Mouse (Mus musculus) kidney, adult 2 months (tissue): ENCODE data around the gene Cenpu. TPM values are rescaled to one million over a fixed set of nuclear protein-coding genes. Genes with fewer than 3 reads are reported as not detected.

Source experiments
- DNase-seq: peaks from one replicate; pipeline ENCODE4 v3.0.0; 2021
- H3K27ac ChIP-seq: fragments of 200-500 bp; 2 replicates; pipeline ENCODE4 v1.5.1; 2012; ENCODE audit warnings: low read depth, low read length, control low read depth, inconsistent platforms; ENCODE audit not compliant: insufficient read depth
- H3K27me3 ChIP-seq: fragments of 200-500 bp; replicated peaks from 2 replicates; pipeline ENCODE4 v1.6.1; 2012; ENCODE audit warnings: mild to moderate bottlenecking, moderate library complexity, low read length, inconsistent platforms; ENCODE audit not compliant: control insufficient read depth, insufficient read depth
- H3K36me3 ChIP-seq: fragments of 200-500 bp; 2 replicates; pipeline ENCODE4 v1.6.1; 2012; ENCODE audit warnings: mild to moderate bottlenecking, moderate library complexity, low read length, inconsistent platforms; ENCODE audit not compliant: control insufficient read depth, insufficient read depth
- H3K4me1 ChIP-seq: fragments of 200-500 bp; 2 replicates; pipeline ENCODE4 v1.6.1; 2011; ENCODE audit warnings: low read length; ENCODE audit not compliant: control insufficient read depth, insufficient read depth
- H3K4me3 ChIP-seq: fragments of 200-500 bp; 2 replicates; pipeline ENCODE4 v1.5.1; 2011; ENCODE audit warnings: mild to moderate bottlenecking, low read depth, low read length, control low read depth; ENCODE audit not compliant: insufficient read depth
- CTCF ChIP-seq: fragments of 200-500 bp; conservative IDR thresholded peaks from 2 replicates; pipeline ENCODE4 v1.5.1; 2011; ENCODE audit warnings: low read depth, mild to moderate bottlenecking, control low read depth, low read length, moderate library complexity, mixed read lengths; ENCODE audit not compliant: insufficient read depth, insufficient read length
- POLR2A ChIP-seq: fragments of 200-500 bp; IDR thresholded peaks from one replicate; pipeline ENCODE4 v1.6.1; 2011; ENCODE audit warnings: low read depth, low read length, control low read depth
- WGBS: fragments of 180-500 bp; shearing (Covaris S2); methylation state at CpG from one replicate; pipeline ENCODE4 v1.1.7; 2018; 5-methylcytosine and 5-hydroxymethylcytosine counted together
- polyA plus RNA-seq: library from polyadenylated mRNA; depleted of rRNA; stranded (reverse); fragments of >200 nt; gene quantifications from 2 replicates; pipeline ENCODE4 v1.2.3, GENCODE M21; 2012; rRNA removed

The Cenpu gene
- 0.33 and 0.67 TPM in 2 replicates for polyA plus RNA-seq

GRCm38 (mm10) chr8:46551615-46552440 is at the start of gene Cenpu:
TSS of gene Cenpu (plus strand) at chr8:46552028.
- Histone ChIP-seq H3K4me3 (peak within 1 kb of the TSS; percentile 66), H3K27ac (peak within 1 kb of the TSS; percentile 61; the same call in 1 of the 2 replicates)

GRCm38 (mm10) chr8:46502333-46503071 is 49.3 kb upstream of the Cenpu start:
- no peaks in the 10 kb centered on the region for H3K27me3 ChIP-seq
- H3K4me1 ChIP-seq, result peaks cover 35% of the 10 kb centered on the region
- peak; percentile 44 for DNase-seq
- H3K4me3 ChIP-seq, result peak overlapping the region; percentile 6
- H3K36me3 ChIP-seq, result no peaks in the 10 kb centered on the region; the same call in 1 of the 2 replicates
- TF ChIP-seq POLR2A (no peak), CTCF (no peak)
- 33% methylated on average over 19 of the region's 19 CpGs for WGBS
- H3K27ac ChIP-seq, result no peak overlapping the region

More at GRCm38 (mm10) chr8:46551615-46552440, at the start of gene Cenpu:
- under 1% methylated on average over 50 of the region's 50 CpGs for WGBS
- no peaks in the 10 kb centered on the region for H3K27me3 ChIP-seq
- peak; percentile 100 for DNase-seq
- TF ChIP-seq POLR2A (no peak), CTCF (no peak)
- H3K4me1 ChIP-seq, result peaks cover 6% of the 10 kb centered on the region; the same call in 1 of the 2 replicates
- no peaks in the 10 kb centered on the region for H3K36me3 ChIP-seq

- Histone ChIP-seq H3K4me3 (0 out of 2 replicates have a peak overlapping the region, but pooled peaks have one; percentile 6), H3K27me3 (no peaks in the 10 kb centered on the region), H3K36me3 (no peaks in the 10 kb centered on the region; the same call in 1 of the 2 replicates), H3K4me1 (peaks cover 34% of the 10 kb centered on the region), H3K27ac (no peak overlapping the region)
- WGBS, result 53% methylated on average over 12 of the region's 12 CpGs
- DNase-seq, result no peak
- TF ChIP-seq POLR2A, result no peak
- TF ChIP-seq CTCF, result no peak
These were observed 48.6 kb upstream of the Cenpu start for GRCm38 (mm10) chr8:46503072-46503695.

- H3K27ac ChIP-seq, result peak overlapping the region; percentile 21; the same call in 1 of the 2 replicates
- H3K4me3 ChIP-seq, result no peak overlapping the region
- WGBS, result 25% methylated on average over 3 of the region's 3 CpGs
- no peaks in the 10 kb centered on the region for H3K27me3 ChIP-seq
- no peak for TF ChIP-seq POLR2A
- no peak for TF ChIP-seq CTCF
- H3K4me1 ChIP-seq, result peaks cover 33% of the 10 kb centered on the region
- no peaks in the 10 kb centered on the region; the same call in 1 of the 2 replicates for H3K36me3 ChIP-seq
- DNase-seq, result peak; percentile 62
These were observed 47.6 kb upstream of the Cenpu start for GRCm38 (mm10) chr8:46504196-46504595.

DNA sequence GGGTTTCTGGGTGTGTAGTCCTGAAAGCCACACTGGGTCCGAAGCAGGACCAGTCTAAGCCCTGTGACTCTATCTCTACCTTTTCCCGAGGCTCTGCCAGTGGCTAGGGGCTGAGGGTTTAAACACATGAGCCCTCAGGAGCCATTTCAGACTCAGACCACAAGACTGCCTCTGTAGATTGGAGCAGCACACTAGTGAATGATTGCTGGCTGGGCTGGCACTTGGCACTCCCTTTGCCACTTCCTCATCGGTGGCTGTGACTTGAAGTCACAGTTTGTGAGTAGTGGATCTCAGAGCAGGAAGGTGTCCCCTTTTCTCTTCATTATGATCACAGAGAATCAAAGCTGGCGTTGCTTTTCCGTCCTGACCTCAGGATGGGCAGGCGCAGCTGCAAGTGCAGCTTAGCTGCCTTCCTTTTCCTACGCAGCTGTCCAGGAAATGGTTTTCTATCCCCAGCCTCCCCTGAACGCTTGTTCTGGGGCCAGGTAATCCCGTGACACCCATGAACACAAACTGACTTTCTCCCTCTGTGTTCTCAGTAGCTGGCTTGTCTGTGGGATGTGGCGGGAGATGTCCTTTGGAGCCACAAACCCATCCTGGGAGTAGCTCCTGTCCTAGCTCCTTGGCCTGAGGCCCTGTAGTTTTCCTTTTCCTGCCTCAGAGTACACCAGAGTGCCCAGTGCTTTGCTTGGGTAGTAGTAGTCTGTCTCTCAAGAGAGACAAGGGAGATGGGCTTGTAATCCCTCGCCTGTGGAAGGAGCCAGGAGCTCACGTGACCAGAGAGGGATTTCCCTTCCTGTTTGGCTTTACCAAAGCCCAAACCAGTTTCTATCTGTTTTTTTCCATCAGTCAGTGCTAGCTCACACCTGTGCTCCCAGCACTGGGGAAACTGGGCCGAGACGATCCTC is 43.1 kb upstream of the Cenpu start:
- peaks cover 2% of the 10 kb centered on the region for H3K36me3 ChIP-seq
- no peak overlapping the region for H3K4me3 ChIP-seq
- peak; percentile 69 for DNase-seq
- peaks cover 6% of the 10 kb centered on the region for H3K4me1 ChIP-seq
- WGBS, result 60% methylated on average over 14 of the region's 14 CpGs
- H3K27me3 ChIP-seq, result no peaks in the 10 kb centered on the region
- TF ChIP-seq POLR2A, result no peak
- no peak for TF ChIP-seq CTCF
- H3K27ac ChIP-seq, result peak overlapping the region; percentile 89

DNA sequence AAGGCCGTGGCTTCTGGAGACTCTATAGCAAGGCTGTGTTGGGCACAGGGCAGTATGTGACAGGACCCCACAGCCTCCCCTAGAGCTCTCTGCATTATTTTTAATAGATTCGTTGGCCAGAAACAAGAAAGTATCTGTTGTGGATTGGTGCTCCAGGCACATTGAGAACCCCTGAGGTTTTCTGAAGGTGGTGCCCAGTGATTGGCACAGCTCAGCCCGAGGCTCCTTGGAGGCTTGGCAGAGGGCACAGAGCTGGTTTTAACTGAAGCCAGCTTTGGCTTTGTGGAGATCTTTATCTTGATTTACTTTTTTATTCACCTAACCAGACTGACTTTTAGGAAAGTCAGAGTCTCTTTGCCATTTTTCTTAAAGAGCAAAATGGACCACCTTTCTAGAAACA is 42.4 kb upstream of the Cenpu start:
- H3K27me3 ChIP-seq, result no peaks in the 10 kb centered on the region
- H3K4me3 ChIP-seq, result no peak overlapping the region
- peak overlapping the region; percentile 89 for H3K27ac ChIP-seq
- DNase-seq, result no peak
- peaks cover 1% of the 10 kb centered on the region; the same call in 1 of the 2 replicates for H3K4me1 ChIP-seq
- no peak for TF ChIP-seq POLR2A
- 59% methylated on average over 3 of the region's 3 CpGs for WGBS
- H3K36me3 ChIP-seq, result peaks cover 2% of the 10 kb centered on the region
